Mouse (Mus musculus): Measurements from ENCODE around the gene Myo1a.

GRCm38 (mm10) chr10:127665366-127666181 lies 39.4 kb upstream of the Myo1a start:
- TF ChIP-seq POLR2A (IDR thresholded peaks at IDR 0.05; ENCODE audit: low read depth, low read length) (peak; percentile 23; the same call in 1 of the 2 replicates), CTCF (IDR thresholded peaks at IDR 0.05; ENCODE audit: borderline replicate concordance, insufficient read depth, low read length) (no peak)

Data from embryonic fibroblast, embryonic 13.5 days (primary cell).